In the genomic region with DNA sequence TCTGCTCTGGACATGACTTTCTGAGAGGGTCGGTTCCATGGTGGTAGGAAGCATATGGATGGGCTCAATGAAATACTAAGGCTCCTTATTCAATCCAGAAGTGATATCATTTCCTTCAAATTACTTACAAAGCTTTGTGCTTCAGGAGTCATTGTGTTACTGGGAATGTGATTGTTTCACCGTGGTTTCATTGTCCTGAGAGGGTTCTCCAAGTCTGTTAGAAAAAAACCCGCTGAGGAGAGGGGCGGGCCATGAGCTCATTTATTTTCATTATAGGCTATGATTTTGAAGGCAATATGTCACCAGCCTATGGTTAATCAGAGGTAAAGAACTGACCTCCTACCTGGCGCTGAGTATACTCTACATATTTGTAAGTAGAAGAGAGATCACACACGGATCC, we compare ENCODE assay signal across 21 mouse cellular contexts.
DNase-seq lines count a peak whose midpoint lies in the region; ATAC-seq and TF ChIP-seq lines count a peak whose summit lies in the region.
"Had no signal": no experiment of that assay in that cellular context is flagged by ENCODE, and none has a peak within 500 bp of the region (broad histone marks: within the 10 kb centered on the region; RNA-seq: fewer than 3 reads in every experiment).

No protein-coding gene starts in this region.

- no peak overlapping the region for H3K4me3 ChIP-seq in forebrain, postnatal 0 days (ENCODE audit: low read depth, low read length)
- no peak overlapping the region for H3K4me3 ChIP-seq in forebrain, embryonic 13.5 days
- no peak overlapping the region for H3K4me3 ChIP-seq in lung, embryonic 16.5 days (ENCODE audit: low read length)
- H3K4me3 ChIP-seq in lung, adult 2 months (replicated peaks; ENCODE audit: extremely low read depth, low read depth, low read length), result no peak overlapping the region
- H3K4me3 ChIP-seq: embryonic facial prominence, embryonic 12.5 days; forebrain, embryonic 10.5 days; limb, embryonic 13.5 days had no signal

- TF ChIP-seq CTCF in forebrain, postnatal 0 days (IDR thresholded peaks at IDR 0.05; ENCODE audit: low read depth), result no peak
- TF ChIP-seq CTCF in lung, adult 2 months (IDR thresholded peaks at IDR 0.05; ENCODE audit: insufficient read depth, low read length), result no peak

- H3K4me1 ChIP-seq in forebrain, postnatal 0 days (ENCODE audit: insufficient read depth), result peaks cover 9% of the 10 kb centered on the region
- H3K4me1 ChIP-seq in forebrain, embryonic 13.5 days, result peaks cover 16% of the 10 kb centered on the region
- H3K4me1 ChIP-seq in lung, embryonic 16.5 days (replicated peaks; ENCODE audit: control insufficient read depth, insufficient read depth, low read length), result peaks cover 20% of the 10 kb centered on the region
- peaks cover 10% of the 10 kb centered on the region for H3K4me1 ChIP-seq in lung, adult 2 months (ENCODE audit: control insufficient read depth, insufficient read depth, low read length)
- H3K4me1 ChIP-seq: embryonic facial prominence, embryonic 12.5 days had no signal

- H3K9me3 ChIP-seq in forebrain, postnatal 0 days (ENCODE audit: low read length), result no peaks in the 10 kb centered on the region
- H3K9me3 ChIP-seq in forebrain, embryonic 13.5 days (replicated peaks), result no peaks in the 10 kb centered on the region
- no peaks in the 10 kb centered on the region for H3K9me3 ChIP-seq in lung, embryonic 16.5 days (ENCODE audit: control insufficient read depth, low read length)
- H3K9me3 ChIP-seq: embryonic facial prominence, embryonic 12.5 days; forebrain, embryonic 10.5 days; limb, embryonic 13.5 days had no signal

- DNase-seq in forebrain, postnatal 0 days, result no peak
- DNase-seq in heart, adult 9 months (ENCODE audit: low spot score in 2 of 2), result peak; percentile 14 to 51
- DNase-seq in heart, postnatal 36 days, result no peak
- DNase-seq in lung, adult 2 months, result no peak
- DNase-seq in thymus, adult 18-20 months, result no peak
- DNase-seq: adrenal gland, postnatal 10 days; cerebellum, adult 8-10 months; cerebellum, postnatal 36 days; kidney, adult 2 months; kidney, postnatal 4 days; midbrain, embryonic 14.5 days; retina, postnatal 1 day; right cerebral cortex, postnatal 14 days had no signal

- H3K27me3 ChIP-seq in forebrain, postnatal 0 days (ENCODE audit: insufficient read depth, low read length), result no peaks in the 10 kb centered on the region
- no peaks in the 10 kb centered on the region for H3K27me3 ChIP-seq in forebrain, embryonic 13.5 days
- H3K27me3 ChIP-seq in lung, embryonic 16.5 days (ENCODE audit: control insufficient read depth, insufficient read depth, low read depth, low read length), result no peaks in the 10 kb centered on the region
- H3K27me3 ChIP-seq: embryonic facial prominence, embryonic 12.5 days; limb, embryonic 13.5 days; Patski had no signal

- peak overlapping the region; percentile 59; the same call in 1 of the 2 replicates for H3K27ac ChIP-seq in forebrain, postnatal 0 days (ENCODE audit: low read depth, low read length)
- no peak overlapping the region for H3K27ac ChIP-seq in forebrain, embryonic 13.5 days
- H3K27ac ChIP-seq in lung, embryonic 16.5 days (ENCODE audit: low read length), result peak overlapping the region; percentile 38; the same call in 1 of the 2 replicates
- H3K27ac ChIP-seq: embryonic facial prominence, embryonic 12.5 days; forebrain, embryonic 10.5 days; limb, embryonic 13.5 days had no signal

- TF ChIP-seq POLR2A in lung, adult 2 months (IDR thresholded peaks at IDR 0.05; ENCODE audit: borderline replicate concordance, extremely low read depth, low read depth, low read length), result no peak

- no peak overlapping the region for H3K4me2 ChIP-seq in forebrain, postnatal 0 days (ENCODE audit: low read depth)
- no peak overlapping the region for H3K4me2 ChIP-seq in forebrain, embryonic 13.5 days
- H3K4me2 ChIP-seq in lung, embryonic 16.5 days (ENCODE audit: low read depth, low read length), result no peak overlapping the region
- H3K4me2 ChIP-seq: embryonic facial prominence, embryonic 12.5 days; limb, embryonic 13.5 days; liver, embryonic 11.5 days had no signal

- WGBS in forebrain, postnatal 0 days, result 60% methylated on average over 6 of the region's 6 CpGs
- 64% methylated on average over 6 of the region's 6 CpGs for WGBS in forebrain, embryonic 13.5 days
- 59% methylated on average over 6 of the region's 6 CpGs for WGBS in lung, embryonic 16.5 days
- WGBS in lung, adult 2 months, result 59% methylated on average over 6 of the region's 6 CpGs

- H3K36me3 ChIP-seq in forebrain, postnatal 0 days (ENCODE audit: insufficient read depth), result no peaks in the 10 kb centered on the region
- no peaks in the 10 kb centered on the region for H3K36me3 ChIP-seq in forebrain, embryonic 13.5 days (ENCODE audit: poor library complexity, severe bottlenecking)
- no peaks in the 10 kb centered on the region for H3K36me3 ChIP-seq in lung, embryonic 16.5 days (ENCODE audit: control insufficient read depth, insufficient read depth, low read length)
- H3K36me3 ChIP-seq: embryonic facial prominence, embryonic 12.5 days; forebrain, embryonic 10.5 days; limb, embryonic 13.5 days had no signal

- intact Hi-C loops in heart, postnatal 36 days (cut with DNase I), result loop anchor here (5.0 kb wide), 3 partner anchors 52 to 272 kb away; no protein-coding TSS in a partner anchor

- ATAC-seq in forebrain, postnatal 0 days, result no peak
- no peak for ATAC-seq in forebrain, embryonic 13.5 days
- 0 out of 2 replicates have a peak, but pooled peaks have one; percentile 37 for ATAC-seq in lung, embryonic 16.5 days (ENCODE audit: low read depth)
- ATAC-seq: hindbrain, embryonic 16.5 days; Patski had no signal

- no peak overlapping the region for H3K9ac ChIP-seq in forebrain, postnatal 0 days
- no peak overlapping the region for H3K9ac ChIP-seq in forebrain, embryonic 13.5 days
- no peak overlapping the region for H3K9ac ChIP-seq in lung, embryonic 16.5 days (ENCODE audit: low read length)
- H3K9ac ChIP-seq: embryonic facial prominence, embryonic 12.5 days; limb, embryonic 13.5 days had no signal

Comparison
In these comparisons a context has a peak if more than half of its experiments do, and no peak if none do; other contexts are left out.
1. DNase-seq: peak in heart, adult 9 months (2 of 2); none in forebrain, postnatal 0 days (single experiment), heart, postnatal 36 days (0 of 2), lung, adult 2 months (single experiment) and thymus, adult 18-20 months (0 of 2).